8 mouse cellular contexts compared by ENCODE assay signal in the genomic region with DNA sequence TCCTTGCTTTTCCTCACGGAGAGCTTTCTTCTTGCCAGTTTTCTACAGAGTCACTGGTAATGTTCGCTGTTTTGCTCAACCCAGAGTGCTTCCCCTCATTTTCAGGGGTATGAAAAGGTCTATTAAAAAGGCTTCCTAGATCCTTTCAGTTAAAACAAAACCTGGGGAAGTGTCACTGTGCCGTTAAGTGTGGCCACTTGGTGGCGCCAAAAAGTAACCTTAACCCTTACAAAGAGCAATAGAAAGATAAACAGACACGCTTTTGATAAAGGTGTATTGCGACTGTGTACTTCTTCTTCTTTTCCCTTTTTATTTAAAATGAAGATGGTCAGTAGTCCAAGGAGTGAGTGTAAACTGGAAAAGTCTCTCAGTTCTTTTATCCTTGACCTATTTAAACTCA.
A peak's percentile ranks its signal among the peaks of the same experiment; 100 is the strongest.
DNase-seq lines count a peak whose midpoint lies in the region; ATAC-seq and TF ChIP-seq lines count a peak whose summit lies in the region.

No protein-coding gene starts in this region.

- intact Hi-C loops in left cerebral cortex, postnatal 14 days (cut with DNase I) = loop anchor here (2.0 to 5.0 kb wide), 2 partner anchors 396 to 458 kb away; a partner anchor contains a TSS

- H3K4me1 ChIP-seq in spleen, adult 2 months (ENCODE audit: control insufficient read depth, insufficient read depth, insufficient read length) = no peaks in the 10 kb centered on the region
- H3K4me1 ChIP-seq in forebrain, embryonic 13.5 days = peaks cover 7% of the 10 kb centered on the region; the same call in 1 of the 2 replicates
- no peaks in the 10 kb centered on the region; the same call in 1 of the 2 replicates for H3K4me1 ChIP-seq in hindbrain, postnatal 0 days (ENCODE audit: insufficient read depth, low read length)
- H3K4me1 ChIP-seq in midbrain, postnatal 0 days (ENCODE audit: insufficient read depth, low read length) = no peaks in the 10 kb centered on the region

- no peaks in the 10 kb centered on the region for H3K36me3 ChIP-seq in spleen, adult 2 months (ENCODE audit: control insufficient read depth, insufficient read depth, low read length)
- no peaks in the 10 kb centered on the region for H3K36me3 ChIP-seq in forebrain, embryonic 13.5 days (ENCODE audit: poor library complexity, severe bottlenecking)
- no peaks in the 10 kb centered on the region for H3K36me3 ChIP-seq in hindbrain, postnatal 0 days (ENCODE audit: insufficient read depth, low read length)
- H3K36me3 ChIP-seq in midbrain, postnatal 0 days (ENCODE audit: insufficient read depth, low read length) = no peaks in the 10 kb centered on the region

- no peak overlapping the region for H3K4me3 ChIP-seq in spleen, adult 2 months (ENCODE audit: extremely low read depth, insufficient read depth, insufficient read length)
- H3K4me3 ChIP-seq in forebrain, embryonic 13.5 days = no peak overlapping the region
- H3K4me3 ChIP-seq in hindbrain, postnatal 0 days (ENCODE audit: low read length) = no peak overlapping the region
- no peak overlapping the region for H3K4me3 ChIP-seq in midbrain, postnatal 0 days (ENCODE audit: low read depth, low read length)

- TF ChIP-seq CTCF in spleen, adult 2 months (IDR thresholded peaks at IDR 0.05; ENCODE audit: extremely low read depth, insufficient read depth, insufficient read length, insufficient replicate concordance) = peak; percentile 7; the same call in 1 of the 2 replicates
- peak; percentile 84 for TF ChIP-seq CTCF in hindbrain, postnatal 0 days (IDR thresholded peaks at IDR 0.05; ENCODE audit: low read depth)
- peak; percentile 85 for TF ChIP-seq CTCF in midbrain, postnatal 0 days (IDR thresholded peaks at IDR 0.05)

- WGBS in spleen, adult 2 months = 10% methylated on average over 6 of the region's 6 CpGs
- WGBS in forebrain, embryonic 13.5 days = 13% methylated on average over 6 of the region's 6 CpGs
- WGBS in hindbrain, postnatal 0 days = 10% methylated on average over 6 of the region's 6 CpGs
- 7% methylated on average over 6 of the region's 6 CpGs for WGBS in midbrain, postnatal 0 days

- ATAC-seq in forebrain, embryonic 13.5 days = peak; percentile 63; the same call in 1 of the 2 replicates
- 0 out of 2 replicates have a peak, but pooled peaks have one; percentile 59 for ATAC-seq in hindbrain, postnatal 0 days
- ATAC-seq in midbrain, postnatal 0 days (ENCODE audit: low FRiP score) = no peak

- no peaks in the 10 kb centered on the region for H3K27me3 ChIP-seq in spleen, adult 2 months (ENCODE audit: control insufficient read depth, insufficient read depth, low read length)
- no peaks in the 10 kb centered on the region for H3K27me3 ChIP-seq in forebrain, embryonic 13.5 days
- H3K27me3 ChIP-seq in hindbrain, postnatal 0 days (ENCODE audit: insufficient read depth, low read length) = no peaks in the 10 kb centered on the region
- H3K27me3 ChIP-seq in midbrain, postnatal 0 days (ENCODE audit: insufficient read depth, low read length) = no peaks in the 10 kb centered on the region

- H3K9ac ChIP-seq in forebrain, embryonic 13.5 days = no peak overlapping the region
- no peak overlapping the region for H3K9ac ChIP-seq in hindbrain, postnatal 0 days (replicated peaks; ENCODE audit: low read length)
- no peak overlapping the region for H3K9ac ChIP-seq in midbrain, postnatal 0 days (replicated peaks; ENCODE audit: low read length, poor library complexity, severe bottlenecking)

- no peak overlapping the region for H3K27ac ChIP-seq in spleen, adult 2 months (ENCODE audit: insufficient read depth, low read length)
- H3K27ac ChIP-seq in forebrain, embryonic 13.5 days = no peak overlapping the region
- no peak overlapping the region for H3K27ac ChIP-seq in hindbrain, postnatal 0 days
- no peak overlapping the region for H3K27ac ChIP-seq in midbrain, postnatal 0 days (ENCODE audit: low read depth, low read length)

- no peak for DNase-seq in spleen, adult 2 months (ENCODE audit: low read depth in 1 of 2, low spot score in 2 of 2)
- DNase-seq in spleen, postnatal 4 days (ENCODE audit: low spot score in 2 of 2) = no peak
- DNase-seq in c-Kit-positive CD71-negative TER-119-negative erythroid progenitor cells, embryonic 14.5 days (ENCODE audit: low read depth) = peak; percentile 38
- DNase-seq in hindbrain, postnatal 0 days (ENCODE audit: low spot score) = peak; percentile 87
- DNase-seq in left cerebral cortex, postnatal 14 days (ENCODE audit: low spot score in 2 of 2) = peak; percentile 56 to 81
- DNase-seq in midbrain, postnatal 0 days (ENCODE audit: low spot score) = peak; percentile 85
- DNase-seq in thymus, postnatal 36 days = peak; percentile 13 to 39

- H3K9me3 ChIP-seq in forebrain, embryonic 13.5 days (replicated peaks) = no peaks in the 10 kb centered on the region
- H3K9me3 ChIP-seq in hindbrain, postnatal 0 days (ENCODE audit: low read length) = no peaks in the 10 kb centered on the region
- no peaks in the 10 kb centered on the region for H3K9me3 ChIP-seq in midbrain, postnatal 0 days (ENCODE audit: low read length)

- TF ChIP-seq POLR2A in spleen, adult 2 months (IDR thresholded peaks at IDR 0.05; ENCODE audit: low read depth, low read length) = no peak

- H3K4me2 ChIP-seq in forebrain, embryonic 13.5 days = no peak overlapping the region
- H3K4me2 ChIP-seq in hindbrain, postnatal 0 days (ENCODE audit: low read depth, low read length) = no peak overlapping the region
- H3K4me2 ChIP-seq in midbrain, postnatal 0 days (ENCODE audit: low read depth, low read length, poor library complexity, severe bottlenecking) = no peak overlapping the region

Comparison
In these comparisons a context has a peak if more than half of its experiments do, and no peak if none do; other contexts are left out.
1. DNase-seq: peak in c-Kit-positive CD71-negative TER-119-negative erythroid progenitor cells, embryonic 14.5 days (single experiment), hindbrain, postnatal 0 days (single experiment), left cerebral cortex, postnatal 14 days (2 of 2), midbrain, postnatal 0 days (single experiment) and thymus, postnatal 36 days (2 of 2); none in spleen, adult 2 months (0 of 2) and spleen, postnatal 4 days (0 of 2).
2. CTCF ChIP-seq: peak in every context shown above with its lines; median percentile 85 in midbrain, postnatal 0 days; 84 in hindbrain, postnatal 0 days; 7 in spleen, adult 2 months.